Mouse (Mus musculus): ENCODE measurements around the gene Plekha5. TPM values are rescaled to one million over a fixed set of nuclear protein-coding genes. Genes with fewer than 3 reads are reported as not detected.

Gene Plekha5
- polyA plus RNA-seq, 1 experiment from 2014 or later: 40.3 TPM

GRCm38 (mm10) chr6:140478943-140479342 is 55.1 kb downstream of the Plekha5 start:
- Histone ChIP-seq H3K4me1 (replicated peaks) (peaks cover 44% of the 10 kb centered on the region), H3K9me3 (no peaks in the 10 kb centered on the region), H3K27me3 (no peaks in the 10 kb centered on the region), H3K27ac (replicated peaks) (no peak overlapping the region), H3K9ac (no peak overlapping the region), H3K4me3 (no peak overlapping the region), H3K36me3 (no peaks in the 10 kb centered on the region), H3K4me2 (no peak overlapping the region)
- 52% methylated on average over 5 of the region's 5 CpGs for WGBS
- ATAC-seq (ENCODE audit: low FRiP score, low read depth): no peak

GRCm38 (mm10) chr6:140480425-140481081 is 56.7 kb downstream of the Plekha5 start:
- Histone ChIP-seq H3K27ac (replicated peaks) (no peak overlapping the region), H3K9ac (no peak overlapping the region), H3K4me1 (replicated peaks) (peaks cover 50% of the 10 kb centered on the region), H3K4me2 (no peak overlapping the region), H3K9me3 (no peaks in the 10 kb centered on the region), H3K27me3 (no peaks in the 10 kb centered on the region), H3K4me3 (no peak overlapping the region), H3K36me3 (no peaks in the 10 kb centered on the region)
- 76% methylated on average over 10 of the region's 10 CpGs for WGBS
- ATAC-seq (ENCODE audit: low FRiP score, low read depth): no peak

DNA sequence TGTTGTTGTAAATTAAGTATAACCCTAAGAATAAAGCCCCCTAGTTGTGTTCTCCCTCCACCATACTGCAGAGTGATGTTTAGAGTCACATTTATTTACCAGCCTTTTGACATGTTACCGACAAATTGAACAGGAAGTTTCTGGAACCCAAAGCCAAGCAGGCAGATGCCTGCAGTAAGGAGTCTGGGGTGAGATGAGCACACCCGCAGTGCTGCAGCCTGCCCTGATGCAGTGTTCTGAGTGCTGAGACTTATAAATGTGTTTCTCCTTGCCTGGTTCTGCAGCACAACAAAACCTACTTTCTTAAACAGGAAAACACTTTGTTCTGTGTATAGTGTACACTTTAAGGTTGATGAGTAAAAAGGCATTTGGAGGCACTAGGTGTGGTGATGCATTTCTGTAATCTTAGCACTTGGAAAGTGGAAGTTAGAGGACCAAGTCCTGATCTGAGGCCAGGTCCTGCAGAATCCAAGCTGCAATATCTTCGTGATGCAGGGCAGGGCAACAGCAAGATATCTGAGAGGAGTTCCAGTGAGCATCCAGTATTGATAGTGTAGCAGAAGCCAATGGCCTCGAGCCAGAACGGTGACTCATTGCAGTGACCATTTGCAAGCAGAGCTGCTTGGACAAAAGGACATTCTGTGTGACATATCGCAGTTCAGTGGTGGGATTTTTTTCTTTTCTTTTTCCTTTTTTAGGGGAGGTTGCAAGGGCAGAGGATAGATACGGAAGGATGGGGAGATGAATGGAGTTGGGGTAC is 58.0 kb downstream of the Plekha5 start:
- no peak overlapping the region for H3K4me2 ChIP-seq
- H3K36me3 ChIP-seq: no peaks in the 10 kb centered on the region
- H3K27me3 ChIP-seq: no peaks in the 10 kb centered on the region
- peak overlapping the region; percentile 17; the same call in 1 of the 2 replicates for H3K27ac ChIP-seq (replicated peaks)
- H3K4me1 ChIP-seq (replicated peaks): peaks cover 49% of the 10 kb centered on the region
- H3K4me3 ChIP-seq: no peak overlapping the region
- H3K9me3 ChIP-seq: no peaks in the 10 kb centered on the region
- WGBS: 53% methylated on average over 7 of the region's 7 CpGs
- ATAC-seq (ENCODE audit: low FRiP score, low read depth): no peak; the same call in 1 of the 2 replicates
- no peak overlapping the region for H3K9ac ChIP-seq

DNA sequence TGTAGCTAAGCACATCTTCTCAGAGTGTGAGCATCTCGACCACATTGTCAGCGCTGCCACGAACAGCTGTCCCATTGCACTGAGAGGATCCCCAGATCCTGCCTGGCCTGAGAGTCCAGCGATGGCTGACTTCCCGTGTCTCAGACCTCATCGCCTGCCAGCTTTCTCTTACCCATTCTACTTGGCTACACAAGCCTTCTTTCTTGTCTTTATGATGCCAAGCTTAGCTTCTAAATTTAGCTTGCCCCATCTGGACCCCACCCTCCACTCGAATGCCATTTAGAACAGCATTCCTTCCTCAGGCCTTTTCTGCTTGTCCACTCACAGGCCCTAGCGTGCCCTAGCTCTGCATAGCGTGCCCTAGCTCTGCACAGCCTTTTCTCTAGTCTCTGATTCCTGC is 60.3 kb downstream of the Plekha5 start:
- H3K9ac ChIP-seq: no peak overlapping the region
- peak; percentile 42 for ATAC-seq (ENCODE audit: low FRiP score, low read depth)
- H3K4me3 ChIP-seq: no peak overlapping the region
- WGBS: 65% methylated on average over 9 of the region's 9 CpGs
- peak overlapping the region; percentile 52 for H3K27ac ChIP-seq (replicated peaks)
- peaks cover 30% of the 10 kb centered on the region for H3K4me1 ChIP-seq (replicated peaks)
- no peaks in the 10 kb centered on the region for H3K36me3 ChIP-seq
- no peak overlapping the region for H3K4me2 ChIP-seq
- H3K27me3 ChIP-seq: no peaks in the 10 kb centered on the region
- H3K9me3 ChIP-seq: no peaks in the 10 kb centered on the region

- peaks cover 29% of the 10 kb centered on the region for H3K4me1 ChIP-seq (replicated peaks)
- H3K4me3 ChIP-seq: no peak overlapping the region
- no peak for ATAC-seq (ENCODE audit: low FRiP score, low read depth)
- no peaks in the 10 kb centered on the region for H3K36me3 ChIP-seq
- H3K9ac ChIP-seq: no peak overlapping the region
- 85% methylated on average over 6 of the region's 6 CpGs for WGBS
- H3K9me3 ChIP-seq: no peaks in the 10 kb centered on the region
- H3K27me3 ChIP-seq: no peaks in the 10 kb centered on the region
- H3K4me2 ChIP-seq: no peak overlapping the region
- H3K27ac ChIP-seq (replicated peaks): no peak overlapping the region
Observed at GRCm38 (mm10) chr6:140485636-140486035, 61.8 kb downstream of the Plekha5 start.

- no peaks in the 10 kb centered on the region for H3K9me3 ChIP-seq
- no peak overlapping the region for H3K27ac ChIP-seq (replicated peaks)
- H3K9ac ChIP-seq: no peak overlapping the region
- H3K4me3 ChIP-seq: no peak overlapping the region
- H3K27me3 ChIP-seq: no peaks in the 10 kb centered on the region
- H3K36me3 ChIP-seq: no peaks in the 10 kb centered on the region
- WGBS: 95% methylated on average over 5 of the region's 5 CpGs
- ATAC-seq (ENCODE audit: low FRiP score, low read depth): no peak
- peaks cover 38% of the 10 kb centered on the region for H3K4me1 ChIP-seq (replicated peaks)
- H3K4me2 ChIP-seq: no peak overlapping the region
Observed at GRCm38 (mm10) chr6:140486685-140487084, 62.8 kb downstream of the Plekha5 start.

GRCm38 (mm10) chr6:140487489-140487888 is 63.6 kb downstream of the Plekha5 start:
- no peak overlapping the region for H3K9ac ChIP-seq
- 86% methylated on average over 6 of the region's 6 CpGs for WGBS
- no peak overlapping the region for H3K4me2 ChIP-seq
- no peak for ATAC-seq (ENCODE audit: low FRiP score, low read depth)
- H3K4me3 ChIP-seq: no peak overlapping the region
- H3K36me3 ChIP-seq: no peaks in the 10 kb centered on the region
- H3K4me1 ChIP-seq (replicated peaks): peaks cover 36% of the 10 kb centered on the region
- no peaks in the 10 kb centered on the region for H3K27me3 ChIP-seq
- no peaks in the 10 kb centered on the region for H3K9me3 ChIP-seq
- H3K27ac ChIP-seq (replicated peaks): no peak overlapping the region

- H3K9me3 ChIP-seq: no peaks in the 10 kb centered on the region
- no peak overlapping the region for H3K9ac ChIP-seq
- H3K4me2 ChIP-seq: no peak overlapping the region
- no peak for ATAC-seq (ENCODE audit: low FRiP score, low read depth)
- WGBS: 88% methylated on average over 3 of the region's 3 CpGs
- no peak overlapping the region for H3K4me3 ChIP-seq
- no peaks in the 10 kb centered on the region for H3K36me3 ChIP-seq
- no peak overlapping the region for H3K27ac ChIP-seq (replicated peaks)
- H3K4me1 ChIP-seq (replicated peaks): peaks cover 30% of the 10 kb centered on the region
- no peaks in the 10 kb centered on the region for H3K27me3 ChIP-seq
Observed at GRCm38 (mm10) chr6:140488673-140489072, 64.8 kb downstream of the Plekha5 start.

DNA sequence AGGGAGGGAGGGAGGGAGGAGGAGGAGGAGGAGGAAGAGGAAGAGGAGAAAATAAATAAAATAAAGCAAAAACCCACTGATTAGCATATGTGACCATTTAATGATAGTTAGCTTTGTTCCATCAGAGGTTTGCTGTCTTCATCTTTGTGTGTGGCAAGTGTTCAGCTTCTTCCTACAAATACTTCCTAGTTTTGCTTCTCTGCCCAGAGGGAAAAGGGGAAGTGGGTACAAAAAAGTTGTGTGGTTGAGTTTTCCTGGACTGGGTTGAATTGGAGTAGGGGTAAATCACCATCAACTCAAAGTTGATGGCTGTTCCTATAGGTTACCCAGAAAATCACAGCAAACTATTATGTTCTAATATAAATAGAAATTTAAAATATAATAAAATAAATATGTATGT is 65.7 kb downstream of the Plekha5 start:
- Histone ChIP-seq H3K4me2 (no peak overlapping the region), H3K27me3 (no peaks in the 10 kb centered on the region), H3K4me1 (replicated peaks) (peaks cover 21% of the 10 kb centered on the region), H3K27ac (replicated peaks) (no peak overlapping the region), H3K9me3 (no peaks in the 10 kb centered on the region), H3K36me3 (no peaks in the 10 kb centered on the region), H3K9ac (no peak overlapping the region), H3K4me3 (no peak overlapping the region)
- no peak for ATAC-seq (ENCODE audit: low FRiP score, low read depth)

DNA sequence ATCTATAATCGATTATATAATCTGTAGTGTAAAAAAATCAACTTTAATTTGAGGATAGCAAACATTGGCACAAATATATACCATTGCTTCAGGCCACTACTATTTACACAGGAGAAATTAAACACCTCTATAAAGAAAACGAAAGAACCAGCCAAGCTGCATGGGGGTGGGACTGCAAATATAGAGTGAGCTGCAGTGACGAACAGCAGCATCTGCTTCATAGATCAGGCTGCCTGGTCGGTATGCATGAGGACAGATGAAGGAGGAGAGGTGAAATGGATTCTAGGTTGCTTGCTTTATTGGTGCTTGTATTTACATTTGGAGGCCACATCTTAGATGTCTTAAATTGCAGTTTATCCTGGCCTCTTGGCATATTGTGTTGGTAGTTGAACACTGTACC is 66.4 kb downstream of the Plekha5 start:
- 75% methylated on average over 4 of the region's 4 CpGs for WGBS
- Histone ChIP-seq H3K9ac (no peak overlapping the region), H3K27ac (replicated peaks) (no peak overlapping the region), H3K4me1 (replicated peaks) (peaks cover 21% of the 10 kb centered on the region), H3K4me2 (no peak overlapping the region), H3K27me3 (no peaks in the 10 kb centered on the region), H3K4me3 (no peak overlapping the region), H3K9me3 (no peaks in the 10 kb centered on the region), H3K36me3 (no peaks in the 10 kb centered on the region)
- ATAC-seq (ENCODE audit: low FRiP score, low read depth): no peak

GRCm38 (mm10) chr6:140490921-140491537 is 67.2 kb downstream of the Plekha5 start:
- no peaks in the 10 kb centered on the region for H3K36me3 ChIP-seq
- H3K27ac ChIP-seq (replicated peaks): peak overlapping the region; percentile 7
- H3K4me3 ChIP-seq: no peak overlapping the region
- WGBS: 66% methylated on average over 18 of the region's 18 CpGs
- ATAC-seq (ENCODE audit: low FRiP score, low read depth): peak; percentile 57; the same call in 1 of the 2 replicates
- H3K9me3 ChIP-seq: no peaks in the 10 kb centered on the region
- no peaks in the 10 kb centered on the region for H3K27me3 ChIP-seq
- peak overlapping the region; percentile 8; the same call in 1 of the 2 replicates for H3K4me2 ChIP-seq
- H3K9ac ChIP-seq: no peak overlapping the region
- H3K4me1 ChIP-seq (replicated peaks): peaks cover 21% of the 10 kb centered on the region

DNA sequence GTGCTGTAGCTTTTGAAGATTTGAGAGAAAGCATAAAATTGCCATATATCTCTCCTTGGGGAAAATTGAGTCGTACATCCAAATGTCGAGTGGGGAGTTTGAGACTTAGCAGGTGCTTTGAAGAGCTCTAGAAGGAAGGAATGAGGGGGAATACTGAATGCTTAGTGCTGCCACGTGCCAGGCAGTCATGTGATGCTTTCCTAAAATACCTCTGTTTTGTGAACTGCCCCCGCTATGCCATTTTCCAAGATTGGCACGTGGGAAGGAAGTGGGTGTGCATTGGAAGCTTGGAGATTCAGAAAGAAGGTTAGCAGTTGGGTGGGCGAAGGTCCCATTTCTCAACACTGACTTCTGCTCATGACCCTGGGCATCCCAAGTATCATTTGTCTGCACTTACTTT is 68.2 kb downstream of the Plekha5 start:
- H3K27me3 ChIP-seq: no peaks in the 10 kb centered on the region
- H3K9ac ChIP-seq: no peak overlapping the region
- WGBS: 78% methylated on average over 6 of the region's 6 CpGs
- no peak overlapping the region for H3K4me3 ChIP-seq
- H3K9me3 ChIP-seq: no peaks in the 10 kb centered on the region
- no peak for ATAC-seq (ENCODE audit: low FRiP score, low read depth)
- no peaks in the 10 kb centered on the region for H3K36me3 ChIP-seq
- H3K27ac ChIP-seq (replicated peaks): no peak overlapping the region
- H3K4me1 ChIP-seq (replicated peaks): peaks cover 21% of the 10 kb centered on the region
- H3K4me2 ChIP-seq: no peak overlapping the region
